Mouse (Mus musculus): ENCODE measurements around the gene Pde6d. TPM values are rescaled to one million over a fixed set of nuclear protein-coding genes. Genes with fewer than 3 reads are reported as not detected.
A peak's percentile ranks its signal among the peaks of the same experiment; 100 is the strongest.

Gene Pde6d
- polyA plus RNA-seq, 1 experiment from 2014 or later = 42.6 TPM

DNA sequence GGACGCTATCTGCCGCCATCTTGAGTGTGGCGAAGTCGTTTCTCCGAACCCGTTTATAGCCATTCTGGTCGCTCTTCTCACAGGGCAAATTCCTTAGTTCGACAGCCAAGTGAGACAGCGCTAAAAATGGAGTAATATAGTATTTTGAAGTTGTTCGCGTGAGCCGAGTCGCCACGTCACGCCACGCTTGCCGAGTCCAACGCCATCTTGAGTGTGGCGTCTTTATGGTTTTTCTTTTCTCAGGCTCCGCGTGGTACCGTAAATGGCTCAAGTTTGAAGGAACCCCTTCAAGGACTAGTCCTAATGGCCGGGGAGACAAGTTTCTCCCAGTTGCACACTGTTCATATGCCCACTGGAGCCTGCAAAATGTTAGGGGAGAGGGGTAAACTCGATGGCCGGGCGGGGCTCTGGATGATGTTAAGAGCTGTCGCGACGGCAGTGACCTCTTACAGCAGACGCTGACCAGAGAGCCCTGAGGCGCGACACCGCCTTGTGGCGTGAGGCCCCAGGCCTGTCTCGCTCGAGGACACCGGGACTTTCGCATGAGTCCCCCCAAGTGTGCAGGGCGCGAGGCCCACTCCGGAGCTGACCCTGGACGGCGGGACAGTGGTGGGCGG lies 56.8 kb downstream of the Pde6d start:
- no peak for TF ChIP-seq CTCF (IDR thresholded peaks at IDR 0.05; ENCODE audit: low read depth)

DNA sequence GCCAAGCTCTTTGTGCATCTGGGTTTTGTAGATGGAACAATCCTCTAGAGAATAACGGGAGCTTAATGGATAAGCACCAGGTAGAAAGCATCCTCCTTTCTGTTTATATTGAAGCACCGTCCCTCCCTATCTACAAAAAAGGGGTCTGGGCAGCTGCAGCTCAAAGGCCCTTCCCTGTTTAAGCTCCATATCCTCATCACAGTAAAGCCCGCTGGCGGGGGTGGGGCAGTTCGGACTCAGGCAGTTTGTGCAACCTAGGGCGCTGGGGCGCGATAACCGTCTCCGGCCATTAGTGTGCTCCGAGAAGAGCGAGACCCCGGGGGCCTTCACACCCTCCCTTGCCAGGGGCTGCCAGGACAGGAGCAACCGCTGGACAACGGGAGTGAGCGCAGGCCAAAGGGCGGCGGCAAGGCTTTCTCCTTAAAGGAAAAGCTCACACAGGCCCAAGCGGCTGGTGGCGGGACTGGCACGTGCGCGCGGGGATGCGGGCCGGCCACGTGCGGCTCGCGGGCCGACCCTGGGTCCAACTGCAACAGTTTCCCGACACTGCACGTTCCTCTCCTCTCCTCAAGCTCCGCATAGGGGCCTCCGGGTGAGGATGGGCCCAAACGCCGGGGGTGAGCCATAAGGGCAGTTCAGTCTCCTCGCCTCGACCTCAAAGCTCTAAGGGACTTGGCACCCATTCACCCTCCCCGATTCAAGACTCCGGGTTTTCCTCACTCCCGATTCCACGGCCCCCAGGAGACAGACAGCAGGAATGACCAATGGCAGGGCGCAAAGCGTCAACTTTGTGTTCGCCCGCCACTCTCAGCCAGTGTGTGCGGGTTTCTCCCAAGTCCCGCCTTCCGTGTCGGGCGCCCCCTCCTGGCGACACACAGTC lies 57.6 kb downstream of the Pde6d start:
- TF ChIP-seq CTCF (IDR thresholded peaks at IDR 0.05; ENCODE audit: low read depth) = peak; percentile 100

More for the DNA sequence above, 56.8 kb downstream of the Pde6d start:
- ATAC-seq = peak; percentile 14
- under 1% methylated on average over 44 of the region's 44 CpGs for WGBS
- Histone ChIP-seq H3K9ac (ENCODE audit: low read depth, low read length) (peak overlapping the region; percentile 78), H3K9me3 (ENCODE audit: control insufficient read depth) (no peaks in the 10 kb centered on the region), H3K27me3 (replicated peaks; ENCODE audit: control insufficient read depth, insufficient read depth, low read length) (no peaks in the 10 kb centered on the region), H3K4me1 (replicated peaks; ENCODE audit: control insufficient read depth, insufficient read depth, low read length) (0 out of 2 replicates have a peak, but pooled peaks cover 5% of the 10 kb centered on the region), H3K27ac (ENCODE audit: low read depth, low read length) (peak overlapping the region; percentile 99), H3K4me3 (ENCODE audit: low read depth, low read length) (peak overlapping the region; percentile 98), H3K4me2 (replicated peaks; ENCODE audit: low read depth) (peak overlapping the region; percentile 78), H3K36me3 (ENCODE audit: control insufficient read depth, insufficient read depth) (peaks cover 4% of the 10 kb centered on the region; the same call in 1 of the 2 replicates)

DNA sequence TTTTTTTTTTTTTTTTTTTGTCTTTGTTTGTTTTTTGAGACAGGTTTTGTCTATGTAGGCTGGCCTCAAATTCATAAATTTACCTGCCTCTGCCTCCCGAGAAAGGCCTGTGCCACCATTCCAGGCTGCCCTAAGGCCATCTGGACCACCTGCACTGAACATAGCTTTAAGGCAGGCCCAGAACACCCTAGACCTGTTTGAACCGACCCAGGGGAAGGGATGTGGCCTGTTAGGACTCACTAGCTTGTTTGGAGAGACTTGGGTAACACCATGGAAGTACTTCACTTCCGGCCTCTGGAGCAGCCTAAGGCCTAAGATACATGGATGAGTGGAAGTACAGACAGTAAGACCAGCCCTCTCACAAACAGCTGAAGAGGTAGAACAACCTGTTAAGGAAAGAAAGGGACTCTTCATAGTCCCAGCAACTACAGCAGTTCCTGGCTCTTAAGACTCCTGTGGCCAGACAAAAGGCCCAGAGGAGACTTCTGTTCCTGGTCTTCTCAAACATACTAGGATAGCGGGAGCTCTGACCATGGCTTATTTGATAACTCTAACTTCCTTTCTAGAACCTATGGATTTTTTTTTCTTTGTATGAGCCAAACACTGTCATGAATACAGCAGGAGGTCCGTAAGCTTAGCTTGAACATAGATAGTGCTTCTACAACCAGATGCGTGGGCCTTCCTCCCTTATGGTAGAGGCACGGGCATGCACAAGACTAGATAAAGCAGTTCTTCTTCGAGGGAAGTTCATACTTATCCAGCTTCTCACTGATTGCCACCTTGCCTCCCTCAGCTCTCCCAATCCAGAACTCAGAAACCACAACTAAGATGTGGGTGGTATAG lies 58.4 kb downstream of the Pde6d start:
- 82% methylated on average over 8 of the region's 8 CpGs for WGBS
- TF ChIP-seq CTCF (IDR thresholded peaks at IDR 0.05; ENCODE audit: low read depth) = no peak
- Histone ChIP-seq H3K9me3 (ENCODE audit: control insufficient read depth) (no peaks in the 10 kb centered on the region), H3K4me3 (ENCODE audit: low read depth, low read length) (no peak overlapping the region), H3K4me2 (replicated peaks; ENCODE audit: low read depth) (no peak overlapping the region), H3K9ac (ENCODE audit: low read depth, low read length) (no peak overlapping the region), H3K27ac (ENCODE audit: low read depth, low read length) (no peak overlapping the region), H3K36me3 (ENCODE audit: control insufficient read depth, insufficient read depth) (no peaks in the 10 kb centered on the region), H3K27me3 (replicated peaks; ENCODE audit: control insufficient read depth, insufficient read depth, low read length) (no peaks in the 10 kb centered on the region), H3K4me1 (replicated peaks; ENCODE audit: control insufficient read depth, insufficient read depth, low read length) (0 out of 2 replicates have a peak, but pooled peaks cover 5% of the 10 kb centered on the region)
- ATAC-seq = no peak

More for the DNA sequence above, 57.6 kb downstream of the Pde6d start:
- Histone ChIP-seq H3K4me2 (replicated peaks; ENCODE audit: low read depth) (peak overlapping the region; percentile 78), H3K36me3 (ENCODE audit: control insufficient read depth, insufficient read depth) (peaks cover 4% of the 10 kb centered on the region; the same call in 1 of the 2 replicates), H3K9me3 (ENCODE audit: control insufficient read depth) (no peaks in the 10 kb centered on the region), H3K9ac (ENCODE audit: low read depth, low read length) (peak overlapping the region; percentile 78), H3K4me1 (replicated peaks; ENCODE audit: control insufficient read depth, insufficient read depth, low read length) (0 out of 2 replicates have a peak, but pooled peaks cover 5% of the 10 kb centered on the region), H3K4me3 (ENCODE audit: low read depth, low read length) (peak overlapping the region; percentile 98), H3K27ac (ENCODE audit: low read depth, low read length) (peak overlapping the region; percentile 99), H3K27me3 (replicated peaks; ENCODE audit: control insufficient read depth, insufficient read depth, low read length) (no peaks in the 10 kb centered on the region)
- 2% methylated on average over 50 of the region's 53 CpGs for WGBS
- peak; percentile 70 for ATAC-seq

DNA sequence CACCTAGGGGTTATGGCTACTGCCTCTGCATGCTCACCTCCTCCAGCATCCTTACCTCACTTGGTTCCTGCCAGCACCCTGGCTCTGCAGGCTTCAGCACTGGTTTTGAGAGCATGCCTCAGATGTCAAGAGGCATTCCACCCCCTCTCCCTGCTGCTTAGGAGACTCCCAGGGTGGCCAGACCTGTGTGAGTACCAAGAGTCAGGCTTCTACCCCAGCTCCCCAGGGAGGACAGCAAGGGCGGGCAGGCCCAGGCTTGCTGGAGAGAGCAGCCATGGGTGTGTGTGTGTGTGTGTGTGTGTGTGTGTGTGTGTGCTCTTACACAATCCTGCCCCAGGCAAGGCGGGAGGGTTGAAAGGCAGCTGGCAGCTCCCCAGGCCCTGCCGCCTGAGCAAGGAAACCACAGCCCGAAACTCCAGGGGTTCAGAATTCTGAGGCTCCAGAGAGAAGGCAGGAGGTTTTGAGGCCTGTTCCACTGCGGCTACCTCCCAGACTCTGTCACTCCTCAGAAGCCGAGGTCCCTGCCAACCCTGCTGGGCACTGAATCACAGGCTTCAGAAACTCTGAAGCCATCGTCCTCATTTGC lies 60.0 kb downstream of the Pde6d start:
- TF ChIP-seq CTCF (IDR thresholded peaks at IDR 0.05; ENCODE audit: low read depth) = no peak
- no peaks in the 10 kb centered on the region for H3K36me3 ChIP-seq (ENCODE audit: control insufficient read depth, insufficient read depth)
- no peaks in the 10 kb centered on the region for H3K9me3 ChIP-seq (ENCODE audit: control insufficient read depth)
- no peak overlapping the region for H3K4me2 ChIP-seq (replicated peaks; ENCODE audit: low read depth)
- WGBS = 68% methylated on average over 7 of the region's 7 CpGs
- 0 out of 2 replicates have a peak, but pooled peaks cover 5% of the 10 kb centered on the region for H3K4me1 ChIP-seq (replicated peaks; ENCODE audit: control insufficient read depth, insufficient read depth, low read length)
- H3K4me3 ChIP-seq (ENCODE audit: low read depth, low read length) = no peak overlapping the region
- ATAC-seq = no peak
- H3K27ac ChIP-seq (ENCODE audit: low read depth, low read length) = no peak overlapping the region
- no peaks in the 10 kb centered on the region for H3K27me3 ChIP-seq (replicated peaks; ENCODE audit: control insufficient read depth, insufficient read depth, low read length)
- no peak overlapping the region; the same call in 1 of the 2 replicates for H3K9ac ChIP-seq (ENCODE audit: low read depth, low read length)

DNA sequence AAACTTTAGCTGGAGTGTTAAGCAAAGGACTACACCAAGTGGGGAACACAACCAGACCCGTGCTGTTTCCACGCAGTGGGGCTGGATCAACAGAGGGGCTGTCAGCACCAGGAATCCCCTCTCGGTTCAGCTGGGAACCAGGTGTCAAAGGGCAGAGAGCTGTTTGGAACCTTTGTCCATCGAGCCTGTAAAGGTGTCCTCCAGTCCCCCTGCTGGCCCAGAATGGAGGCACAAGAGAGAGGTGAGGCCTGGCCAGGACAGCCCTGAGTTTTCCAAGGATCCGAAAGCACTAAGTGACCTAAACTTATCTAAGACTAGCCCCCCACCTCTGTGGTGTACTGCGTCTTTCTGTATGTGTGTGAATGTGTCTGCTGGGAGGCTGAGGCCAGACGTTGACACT lies 62.1 kb downstream of the Pde6d start:
- peak; percentile 77 for TF ChIP-seq CTCF (IDR thresholded peaks at IDR 0.05; ENCODE audit: low read depth)
- H3K4me1 ChIP-seq (replicated peaks; ENCODE audit: control insufficient read depth, insufficient read depth, low read length) = 0 out of 2 replicates have a peak, but pooled peaks cover 5% of the 10 kb centered on the region
- no peaks in the 10 kb centered on the region for H3K36me3 ChIP-seq (ENCODE audit: control insufficient read depth, insufficient read depth)
- H3K27me3 ChIP-seq (replicated peaks; ENCODE audit: control insufficient read depth, insufficient read depth, low read length) = no peaks in the 10 kb centered on the region
- no peak overlapping the region for H3K9ac ChIP-seq (ENCODE audit: low read depth, low read length)
- H3K9me3 ChIP-seq (ENCODE audit: control insufficient read depth) = no peaks in the 10 kb centered on the region
- ATAC-seq = no peak
- H3K27ac ChIP-seq (ENCODE audit: low read depth, low read length) = no peak overlapping the region
- H3K4me2 ChIP-seq (replicated peaks; ENCODE audit: low read depth) = no peak overlapping the region
- 44% methylated on average over 7 of the region's 7 CpGs for WGBS
- H3K4me3 ChIP-seq (ENCODE audit: low read depth, low read length) = no peak overlapping the region
